Mouse (Mus musculus): ENCODE measurements around the gene Tex2.
"Not testable (repeated sequence)": the region's sequence is repeated elsewhere in the genome, so short reads cannot be mapped to it uniquely, and the experiment has no call there.

GRCm38 (mm10) chr11:106634175-106634574, 21.0 kb upstream of the Tex2 start:
- TF ChIP-seq POLR2A (IDR thresholded peaks at IDR 0.05; ENCODE audit: low read depth, low read length); CTCF (IDR thresholded peaks at IDR 0.05; ENCODE audit: extremely low read depth, insufficient read depth, insufficient read length, insufficient replicate concordance): not testable (repeated sequence)
